Mouse (Mus musculus): Measurements from ENCODE around the gene Pde4b.

DNA sequence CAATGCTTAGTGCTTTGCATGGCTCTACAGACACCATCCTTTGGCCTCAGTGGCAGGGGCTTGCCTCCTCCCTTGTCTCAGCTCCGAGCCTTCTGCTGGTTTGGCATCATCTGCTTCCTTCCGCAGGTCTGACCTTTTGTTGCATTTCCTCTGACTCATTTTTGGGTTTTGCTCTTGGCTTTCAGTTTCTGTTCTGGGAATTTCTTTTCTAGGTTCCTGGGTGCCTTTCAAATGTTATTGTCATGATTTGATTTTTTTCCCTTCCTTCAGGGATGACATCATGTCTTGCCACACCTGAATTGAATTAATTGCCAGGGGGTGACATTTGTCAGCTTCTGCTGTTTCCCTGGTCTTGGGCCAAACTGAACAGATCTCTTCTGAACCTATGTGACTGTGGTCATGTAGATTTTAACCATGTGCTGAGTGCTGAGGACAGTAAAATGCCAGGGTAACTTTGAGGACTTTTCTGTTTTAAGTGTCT lies 17.2 kb downstream of the Pde4b start:
- TF ChIP-seq CTCF (IDR thresholded peaks at IDR 0.05; ENCODE audit: control insufficient read depth, insufficient read depth, low read length) (no peak), POLR2A (IDR thresholded peaks at IDR 0.05; ENCODE audit: borderline replicate concordance, control insufficient read depth, low read depth, low read length) (no peak)
